Mouse (Mus musculus): ENCODE results near the gene Nebl. TPM values are rescaled to one million over a fixed set of nuclear protein-coding genes. Genes with fewer than 3 reads are reported as not detected.

Nebl gene
- total and polyA plus RNA-seq, 3 experiments, result 4.7 to 5.4 TPM; not detected in 1

GRCm38 (mm10) chr2:17389886-17390285, 341.4 kb downstream of the Nebl start:
- Histone ChIP-seq H3K79me2 (ENCODE audit: control insufficient read depth, insufficient read depth, low read length, poor library complexity) (no peaks in the 10 kb centered on the region), H3K4me1 (ENCODE audit: control insufficient read depth in 1 of 2, insufficient read depth in 2 of 2, low read length in 2 of 2) (no peaks in the 10 kb centered on the region)
- no peak for DNase-seq (ENCODE audit: low read depth, low spot score)

GRCm38 (mm10) chr2:17389379-17389778, 341.9 kb downstream of the Nebl start:
- DNase-seq (ENCODE audit: low read depth, low spot score), result no peak
- H3K4me3 ChIP-seq (ENCODE audit: control insufficient read depth in 1 of 2, insufficient read depth in 1 of 2, low read depth in 2 of 2, low read length in 2 of 2), result no peak overlapping the region
- no peaks in the 10 kb centered on the region for H3K27me3 ChIP-seq (ENCODE audit: control insufficient read depth in 1 of 2, insufficient read depth in 2 of 2, low read length in 2 of 2)
- H3K9ac ChIP-seq (ENCODE audit: control insufficient read depth, low read depth, low read length, poor library complexity, severe bottlenecking), result no peak overlapping the region
- H3K4me1 ChIP-seq (ENCODE audit: control insufficient read depth in 1 of 2, insufficient read depth in 2 of 2, low read length in 2 of 2), result no peaks in the 10 kb centered on the region
- H3K36me3 ChIP-seq (ENCODE audit: control insufficient read depth in 1 of 2, insufficient read depth in 2 of 2, low read length in 2 of 2), result no peaks in the 10 kb centered on the region
- no peaks in the 10 kb centered on the region for H3K9me3 ChIP-seq (replicated peaks; ENCODE audit: insufficient read depth, low read length)
- no peak overlapping the region for H3K27ac ChIP-seq (ENCODE audit: control insufficient read depth, low read depth, low read length)
- no peaks in the 10 kb centered on the region for H3K79me2 ChIP-seq (ENCODE audit: control insufficient read depth, insufficient read depth, low read length, poor library complexity)
- TF ChIP-seq JUND (IDR thresholded peaks at IDR 0.05; ENCODE audit: low read depth, low read length), result no peak
- TF ChIP-seq ZNF384 (IDR thresholded peaks at IDR 0.05; ENCODE audit: low read depth, low read length), result no peak
- no peak for TF ChIP-seq EP300 (IDR thresholded peaks at IDR 0.05; ENCODE audit: low read depth in 1 of 2, low read length in 2 of 2)
- no peak for TF ChIP-seq USF1 (IDR thresholded peaks at IDR 0.05; ENCODE audit: low read depth, low read length)
- TF ChIP-seq GABPA (IDR thresholded peaks at IDR 0.05; ENCODE audit: low read depth, low read length), result no peak
- no peak for TF ChIP-seq NRF1 (IDR thresholded peaks at IDR 0.05; ENCODE audit: insufficient read depth, low read depth, low read length, poor library complexity, severe bottlenecking)
- TF ChIP-seq ELF1 (IDR thresholded peaks at IDR 0.05; ENCODE audit: low read depth, low read length), result no peak
- TF ChIP-seq MAX (IDR thresholded peaks at IDR 0.05; ENCODE audit: low read length), result no peak
- TF ChIP-seq NELFE (IDR thresholded peaks at IDR 0.05; ENCODE audit: low read depth, low read length), result no peak
- no peak for TF ChIP-seq MYB (IDR thresholded peaks at IDR 0.05; ENCODE audit: low read depth, low read length)
- no peak for TF ChIP-seq TAL1 (IDR thresholded peaks at IDR 0.05; ENCODE audit: low read length)
- TF ChIP-seq SMC3 (IDR thresholded peaks at IDR 0.05; ENCODE audit: low read depth, low read length), result no peak
- TF ChIP-seq POLR2AphosphoS2 (IDR thresholded peaks at IDR 0.05; ENCODE audit: low read length), result no peak
- no peak for TF ChIP-seq USF2 (IDR thresholded peaks at IDR 0.05; ENCODE audit: borderline replicate concordance in 1 of 2, insufficient read depth in 1 of 2, low read depth in 1 of 2, low read length in 2 of 2)
- no peak for TF ChIP-seq SIN3A (IDR thresholded peaks at IDR 0.05; ENCODE audit: low read length)

More at GRCm38 (mm10) chr2:17389886-17390285, 341.4 kb downstream of the Nebl start:
- TF ChIP-seq RCOR1 (IDR thresholded peaks at IDR 0.05; ENCODE audit: low read depth, low read length), result no peak
- no peak for TF ChIP-seq MXI1 (IDR thresholded peaks at IDR 0.05; ENCODE audit: low read depth, low read length)
- no peak for TF ChIP-seq ZKSCAN1 (IDR thresholded peaks at IDR 0.05; ENCODE audit: low read depth, low read length)
- no peak for TF ChIP-seq EP300 (IDR thresholded peaks at IDR 0.05; ENCODE audit: low read depth in 1 of 2, low read length in 2 of 2)
- H3K27me3 ChIP-seq (ENCODE audit: control insufficient read depth in 1 of 2, insufficient read depth in 2 of 2, low read length in 2 of 2), result no peaks in the 10 kb centered on the region
- H3K27ac ChIP-seq (ENCODE audit: control insufficient read depth, low read depth, low read length), result no peak overlapping the region
- no peak overlapping the region for H3K4me3 ChIP-seq (ENCODE audit: control insufficient read depth in 1 of 2, insufficient read depth in 1 of 2, low read depth in 2 of 2, low read length in 2 of 2)
- no peak overlapping the region for H3K9ac ChIP-seq (ENCODE audit: control insufficient read depth, low read depth, low read length, poor library complexity, severe bottlenecking)
- no peaks in the 10 kb centered on the region for H3K36me3 ChIP-seq (ENCODE audit: control insufficient read depth in 1 of 2, insufficient read depth in 2 of 2, low read length in 2 of 2)
- H3K9me3 ChIP-seq (replicated peaks; ENCODE audit: insufficient read depth, low read length), result no peaks in the 10 kb centered on the region
